Mouse (Mus musculus): ENCODE results near the gene Prlh.

Gene Prlh

DNA sequence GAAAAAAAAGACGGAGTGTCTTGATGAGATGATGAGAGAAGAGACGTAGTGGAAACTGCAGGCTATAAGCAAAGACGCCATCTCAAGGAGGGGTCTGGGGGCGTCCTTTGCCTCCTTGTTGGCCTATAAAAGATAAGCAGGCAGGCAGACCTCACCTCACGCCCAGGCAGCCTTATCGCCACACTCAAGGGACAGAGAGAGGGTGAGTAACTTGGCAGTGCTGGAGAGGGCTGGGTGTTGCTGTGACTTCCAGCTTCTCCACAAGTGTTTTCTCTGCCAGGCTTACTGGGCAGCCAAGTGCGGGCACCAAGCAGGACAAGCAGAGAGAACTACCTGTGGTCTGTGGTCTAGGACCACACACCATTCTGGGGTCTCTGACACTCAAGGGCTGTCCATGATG lies 1.2 kb upstream of the Prlh start:
- ATAC-seq (ENCODE audit: insufficient number of reproducible peaks, low FRiP score, low TSS enrichment), result no peak

DNA sequence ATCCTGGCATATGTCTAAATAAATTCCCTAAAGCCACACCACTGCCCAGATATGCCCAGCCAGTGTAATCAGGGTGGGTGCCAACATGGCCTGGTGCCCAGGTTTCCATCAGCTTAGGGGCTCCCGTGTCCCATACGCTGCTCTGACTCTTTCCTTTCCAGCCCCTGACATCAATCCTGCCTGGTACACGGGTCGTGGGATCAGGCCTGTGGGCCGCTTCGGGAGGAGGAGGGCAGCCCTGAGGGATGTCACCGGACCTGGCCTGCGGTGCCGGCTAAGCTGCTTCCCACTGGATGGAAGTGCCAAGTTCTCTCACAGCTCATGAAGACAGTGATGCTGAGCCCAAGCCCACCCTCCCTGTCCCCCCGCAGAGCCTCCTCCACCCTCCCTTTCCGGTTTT lies 780 bp downstream of the Prlh start:
- no peak for ATAC-seq (ENCODE audit: insufficient number of reproducible peaks, low FRiP score, low TSS enrichment)

DNA sequence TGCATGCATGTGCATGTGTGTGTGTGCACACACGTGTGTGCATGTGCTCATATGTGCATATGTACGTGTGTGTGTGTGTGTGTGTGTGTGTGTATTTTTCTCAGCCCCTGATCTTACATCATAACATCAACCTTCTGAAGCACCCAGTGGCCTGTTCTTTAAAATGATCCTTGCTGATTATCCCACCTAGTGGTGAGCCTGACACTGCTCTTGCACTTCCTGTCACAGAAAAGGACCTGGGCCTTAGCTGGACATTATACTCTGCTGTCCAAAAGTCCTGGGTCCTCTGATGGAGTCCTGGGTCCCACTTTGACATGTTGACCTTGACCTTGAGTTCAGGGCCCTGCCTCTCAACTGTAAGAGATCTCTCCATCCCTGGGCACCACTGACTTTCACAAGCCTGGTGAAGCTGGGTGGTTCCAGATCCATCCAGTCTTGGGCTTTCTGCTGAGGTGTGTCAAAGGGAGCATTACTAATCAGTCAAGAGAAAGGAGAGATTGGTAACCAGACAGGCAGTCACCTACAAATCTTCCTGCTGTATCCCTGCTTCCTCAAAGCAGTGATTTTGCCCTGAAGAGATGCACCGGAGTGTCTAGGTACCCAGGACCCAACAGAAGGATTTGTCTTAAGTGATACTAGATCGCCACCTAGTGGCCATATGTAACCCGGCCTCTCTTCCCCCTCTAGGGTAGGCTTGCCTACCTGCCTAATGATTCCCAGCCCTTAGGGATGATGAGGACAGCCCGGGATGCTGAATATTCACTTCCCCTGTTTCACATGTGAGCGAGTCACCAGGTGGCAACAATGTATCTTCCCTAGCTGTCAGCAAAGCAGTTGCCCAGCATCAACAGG lies 3.6 kb downstream of the Prlh start:
- peak; percentile 72 for ATAC-seq (ENCODE audit: insufficient number of reproducible peaks, low FRiP score, low TSS enrichment)

DNA sequence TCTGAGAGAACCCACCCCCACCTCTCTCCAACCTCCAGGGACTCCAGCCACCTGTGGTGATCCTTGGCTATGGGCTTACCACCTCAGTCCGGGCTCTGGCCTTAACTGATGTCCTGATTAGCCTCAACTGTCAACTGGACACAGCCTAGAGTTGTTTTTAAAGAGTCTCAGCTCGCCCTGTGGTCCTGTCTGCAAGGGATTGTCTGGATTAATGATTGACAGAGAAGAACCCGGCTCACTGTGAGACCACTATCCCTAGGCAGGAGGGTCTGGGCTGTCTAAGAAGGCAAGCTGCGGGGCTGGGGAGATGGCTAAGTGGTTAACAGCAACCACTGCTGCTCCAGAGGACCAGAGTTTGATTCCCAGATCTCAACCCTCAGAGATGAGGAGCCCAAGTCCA lies 9.6 kb downstream of the Prlh start:
- no peak for ATAC-seq (ENCODE audit: insufficient number of reproducible peaks, low FRiP score, low TSS enrichment)

DNA sequence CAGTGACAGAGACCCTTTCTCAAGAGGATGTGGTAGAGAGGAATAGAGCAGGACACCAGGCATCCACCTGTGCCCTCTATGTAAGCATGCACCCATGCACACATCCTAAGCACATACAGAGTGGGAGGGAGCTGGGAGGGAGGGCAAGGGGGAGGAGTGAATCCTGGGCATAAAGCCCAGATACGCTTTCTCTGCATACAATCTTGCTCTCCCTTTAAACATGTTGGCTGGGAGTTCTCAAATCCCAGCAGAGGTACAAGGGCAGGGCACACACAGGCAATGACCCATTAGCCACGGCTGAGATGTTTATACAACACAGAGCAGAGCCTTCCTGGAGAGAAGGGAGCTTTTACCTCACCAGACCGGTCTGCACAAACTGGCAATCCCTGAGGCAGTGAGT lies 10.1 kb downstream of the Prlh start:
- ATAC-seq (ENCODE audit: insufficient number of reproducible peaks, low FRiP score, low TSS enrichment), result no peak

DNA sequence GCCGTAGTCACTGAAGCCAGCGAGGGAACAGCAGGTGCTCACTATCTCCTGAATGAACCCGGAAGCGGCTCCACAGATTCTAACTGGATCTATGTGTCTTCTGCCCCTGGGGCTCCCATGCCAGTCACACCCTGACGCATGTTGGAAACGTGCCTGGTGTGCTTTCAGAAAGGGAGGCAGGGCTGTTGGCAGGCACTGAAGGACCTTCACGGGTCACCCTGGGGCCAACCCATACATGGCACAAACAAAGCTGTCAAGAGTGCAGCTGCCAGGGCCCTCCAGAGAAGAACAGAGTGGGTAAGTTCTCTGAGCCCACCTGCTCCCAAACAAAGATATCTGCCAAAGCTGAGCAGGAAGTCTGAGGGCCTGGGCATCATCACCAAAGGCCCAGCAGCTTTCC lies 14.7 kb downstream of the Prlh start:
- no peak for ATAC-seq (ENCODE audit: insufficient number of reproducible peaks, low FRiP score, low TSS enrichment)

DNA sequence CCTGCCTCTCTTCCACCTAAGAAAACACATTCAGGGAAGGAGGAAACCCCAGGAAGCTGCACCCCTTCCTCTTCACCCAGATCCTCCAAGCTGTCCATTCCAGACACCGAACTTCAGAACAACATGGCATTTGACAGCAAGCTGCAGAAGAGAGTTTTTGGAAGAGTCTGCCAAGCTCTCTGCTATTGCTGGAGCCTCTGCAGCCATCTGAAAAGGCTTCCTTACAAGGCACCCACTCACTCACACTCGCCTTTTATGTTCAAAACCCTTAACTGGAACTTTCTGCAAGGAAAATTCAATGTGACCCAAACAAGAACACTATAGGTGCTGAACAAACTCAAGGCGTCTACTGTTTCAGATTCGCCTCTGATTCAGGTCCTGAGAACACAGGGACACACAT lies 15.7 kb downstream of the Prlh start:
- no peak for ATAC-seq (ENCODE audit: insufficient number of reproducible peaks, low FRiP score, low TSS enrichment)

DNA sequence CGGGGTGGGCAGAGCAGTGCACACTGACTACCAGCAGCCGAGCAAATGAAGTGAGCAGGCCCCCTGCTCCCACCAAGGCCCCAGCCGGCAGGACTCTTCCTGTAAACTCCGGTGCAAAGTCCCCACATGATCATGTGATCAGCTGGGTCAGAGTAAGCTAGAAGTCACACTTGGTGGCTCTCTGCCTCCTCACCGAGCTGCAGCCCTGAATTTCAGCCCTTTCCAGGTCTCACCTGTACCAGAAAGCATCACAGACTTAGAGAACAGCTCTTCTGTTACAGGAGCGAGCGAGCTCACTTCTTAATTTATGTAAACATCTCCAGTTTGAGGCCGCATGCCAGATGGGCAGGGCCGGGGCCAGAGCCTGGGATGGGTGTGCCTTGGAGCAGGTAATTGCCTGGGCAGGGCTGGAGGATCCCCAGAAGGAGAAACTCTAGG lies 16.5 kb downstream of the Prlh start, which contains the start of gene Rab17:
Gene Rab17 (minus strand): TSS at position 315 of the 438 bp plus-strand sequence.
- no peak for ATAC-seq (ENCODE audit: insufficient number of reproducible peaks, low FRiP score, low TSS enrichment)

DNA sequence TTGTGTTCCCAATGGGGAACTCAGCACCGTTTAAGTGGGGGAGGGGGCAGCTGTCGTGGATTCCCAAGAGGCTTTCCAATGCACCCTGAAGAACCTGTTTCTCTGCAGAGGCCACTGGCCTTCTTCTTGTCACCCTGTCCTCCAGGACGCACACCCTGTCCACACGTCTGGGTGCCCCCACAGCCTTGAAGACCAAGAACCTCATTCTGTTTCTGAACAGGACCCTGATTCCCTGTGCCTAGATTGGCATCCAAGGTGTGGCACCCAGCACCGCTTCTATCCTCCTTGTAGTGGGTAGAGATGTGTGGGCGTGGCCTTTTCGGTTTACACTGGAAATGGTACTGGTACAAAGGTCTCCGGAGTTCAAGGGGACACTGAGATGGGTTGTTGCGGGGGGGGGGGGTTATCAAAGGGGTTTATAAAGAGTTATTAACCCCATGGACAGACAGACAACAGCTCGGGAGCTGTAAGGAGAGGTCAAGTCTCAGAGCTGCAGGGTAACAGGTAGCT lies 17.0 kb downstream of the Prlh start:
- ATAC-seq (ENCODE audit: insufficient number of reproducible peaks, low FRiP score, low TSS enrichment), result no peak

DNA sequence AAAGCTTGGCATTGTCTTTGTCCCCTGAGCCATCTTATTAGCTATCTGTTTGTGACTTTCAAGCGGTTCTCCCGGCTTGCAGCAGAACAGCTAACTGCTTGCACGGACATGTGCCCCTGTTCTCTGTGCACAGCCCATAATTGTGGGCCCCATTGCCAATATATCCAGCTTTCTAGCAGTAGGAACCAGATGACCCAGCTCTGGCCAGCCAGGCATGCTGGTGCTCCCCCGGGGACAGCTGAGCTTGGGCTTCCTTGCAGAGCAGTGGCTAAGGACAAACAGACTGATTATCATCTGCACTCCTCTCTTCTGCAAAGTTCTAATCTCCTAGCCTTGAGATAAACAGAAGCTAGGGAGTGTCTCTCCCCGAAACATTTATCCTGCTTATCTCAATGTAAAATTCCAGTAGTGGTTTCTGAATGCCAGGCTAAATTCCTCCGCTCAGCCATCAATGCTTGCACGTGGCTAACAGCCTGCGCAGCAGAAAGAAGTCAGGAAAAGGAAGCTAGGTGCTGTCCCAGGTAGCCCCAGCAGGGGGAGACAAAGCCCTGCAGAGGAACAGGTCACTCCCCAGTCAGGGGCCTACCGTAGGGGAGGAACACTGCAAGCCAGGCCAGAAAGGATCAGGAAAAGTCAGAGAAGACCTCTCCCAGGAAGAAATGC lies 20.1 kb downstream of the Prlh start:
- ATAC-seq (ENCODE audit: insufficient number of reproducible peaks, low FRiP score, low TSS enrichment), result peak; percentile 53

DNA sequence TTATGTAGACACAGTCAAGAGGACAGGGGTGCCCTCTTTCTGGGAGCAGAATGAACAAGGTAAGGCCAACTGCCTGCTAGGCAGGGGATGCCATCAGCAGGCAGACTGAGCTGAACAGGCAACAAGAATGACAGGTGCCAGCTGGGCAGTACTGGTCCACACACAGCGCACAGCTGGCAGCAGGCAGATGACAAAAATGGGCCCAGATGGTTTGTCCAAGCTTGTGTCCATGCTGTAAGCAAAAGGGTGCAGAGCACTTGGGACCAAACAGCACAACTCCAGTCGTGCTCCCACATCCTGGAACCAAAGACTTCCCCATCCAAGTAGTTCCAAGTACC lies 20.6 kb downstream of the Prlh start:
- peak; percentile 18; the same call in 1 of the 2 replicates for ATAC-seq (ENCODE audit: insufficient number of reproducible peaks, low FRiP score, low TSS enrichment)

DNA sequence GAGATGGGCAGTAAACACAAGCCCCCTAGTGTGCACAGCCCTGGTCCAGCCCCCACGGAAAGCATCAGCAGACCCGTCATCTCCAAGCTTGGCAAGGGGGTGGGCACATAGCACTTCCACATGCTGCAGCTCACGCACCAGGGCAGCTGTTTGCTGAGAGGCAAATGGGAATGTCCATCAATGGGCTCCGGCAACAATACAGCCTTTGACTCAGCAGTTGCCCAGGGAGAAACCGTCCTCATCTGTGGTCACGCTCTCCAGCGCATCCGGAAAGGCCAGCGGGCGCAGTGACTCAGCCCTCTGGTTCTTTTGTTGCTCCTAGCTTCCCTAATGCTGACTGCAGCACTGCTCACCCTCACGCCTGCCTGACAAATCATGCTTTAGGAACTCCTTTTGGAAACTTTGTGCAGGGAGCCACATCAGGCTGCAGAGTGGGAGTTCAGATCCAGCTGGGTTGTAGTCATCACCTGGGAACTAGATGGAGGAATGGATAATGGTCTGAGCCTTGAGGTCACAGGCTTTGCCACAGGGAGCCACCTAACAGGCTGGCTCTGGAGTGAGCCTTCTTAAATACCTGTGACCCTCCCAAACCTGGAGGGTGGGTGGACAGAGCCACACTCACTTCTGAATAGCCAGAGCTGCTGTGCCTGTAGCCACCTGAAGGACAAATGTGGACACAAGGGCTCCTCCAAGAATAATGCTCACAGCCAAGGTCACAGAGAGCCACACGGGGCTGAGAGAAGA lies 22.2 kb downstream of the Prlh start:
- no peak for ATAC-seq (ENCODE audit: insufficient number of reproducible peaks, low FRiP score, low TSS enrichment)

DNA sequence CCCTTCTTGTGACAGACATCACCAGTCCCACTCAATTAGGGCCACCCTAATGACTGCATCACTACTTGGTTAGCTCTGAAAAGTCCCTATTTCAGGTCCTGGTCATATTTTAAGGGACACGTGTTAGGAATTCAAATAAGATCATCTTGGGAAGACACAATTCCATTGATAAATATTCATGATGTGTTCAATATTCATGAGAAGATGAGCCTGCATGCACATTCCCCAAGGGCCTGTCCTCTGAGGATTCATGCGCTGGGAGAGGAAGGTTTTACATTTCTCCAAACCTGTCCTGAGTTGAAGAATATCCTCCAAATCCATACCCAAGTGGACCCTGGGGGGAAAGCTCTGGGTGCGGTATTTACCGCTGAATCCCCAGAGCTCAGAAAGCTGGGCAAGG lies 23.1 kb downstream of the Prlh start:
- no peak for ATAC-seq (ENCODE audit: insufficient number of reproducible peaks, low FRiP score, low TSS enrichment)

DNA sequence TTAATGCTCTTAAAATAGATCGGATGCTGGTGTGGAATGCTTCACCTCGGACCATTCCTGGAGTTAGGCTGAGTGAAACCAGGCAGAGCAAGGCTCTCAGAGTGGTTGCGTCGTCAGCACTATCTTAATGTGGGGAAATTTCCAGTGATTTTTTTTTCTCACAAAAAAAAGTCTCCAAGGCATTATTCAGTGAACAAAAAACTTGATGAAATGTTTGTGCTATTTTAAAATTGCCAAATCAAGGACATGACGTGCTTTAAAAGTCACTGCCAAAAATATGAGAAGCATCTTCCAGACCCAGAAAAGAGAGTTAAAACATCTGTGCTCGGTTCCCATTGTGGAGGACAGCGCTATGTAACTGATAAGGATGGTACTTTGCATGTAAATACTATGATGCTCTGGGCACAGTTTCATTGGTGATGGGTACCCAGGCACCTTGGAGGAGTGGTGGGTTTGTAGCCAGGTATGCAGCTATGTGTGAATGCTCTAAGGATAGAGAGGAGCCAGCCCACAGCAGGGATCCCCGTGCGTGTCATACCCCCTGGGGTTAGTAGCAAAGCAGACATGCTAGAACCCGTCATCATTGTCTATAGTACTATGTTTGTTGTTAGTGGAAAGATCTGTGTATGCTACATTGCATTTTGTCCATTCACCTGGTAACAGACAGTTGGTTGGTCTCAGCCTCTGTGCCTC lies 27.9 kb downstream of the Prlh start:
- ATAC-seq (ENCODE audit: insufficient number of reproducible peaks, low FRiP score, low TSS enrichment), result no peak

DNA sequence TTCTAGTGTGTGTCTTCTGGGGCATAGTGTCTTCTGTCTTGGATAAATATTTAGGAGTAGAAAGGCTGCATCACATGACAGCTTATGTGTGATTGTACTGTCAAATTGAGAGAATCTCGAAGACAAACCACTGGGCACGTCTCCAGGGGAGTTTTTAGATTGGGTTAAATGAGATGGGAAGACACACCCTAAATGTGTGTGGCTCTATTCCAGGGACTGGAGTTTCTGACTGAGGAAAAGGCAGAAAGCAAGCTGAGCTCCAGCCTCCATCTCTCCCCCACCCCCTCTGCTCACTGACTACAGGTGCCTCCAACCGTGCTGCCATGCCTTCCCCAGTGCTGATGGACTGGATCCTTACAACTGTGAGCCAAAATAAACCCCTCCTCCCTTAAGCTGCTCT lies 28.4 kb downstream of the Prlh start:
- no peak for ATAC-seq (ENCODE audit: insufficient number of reproducible peaks, low FRiP score, low TSS enrichment)

DNA sequence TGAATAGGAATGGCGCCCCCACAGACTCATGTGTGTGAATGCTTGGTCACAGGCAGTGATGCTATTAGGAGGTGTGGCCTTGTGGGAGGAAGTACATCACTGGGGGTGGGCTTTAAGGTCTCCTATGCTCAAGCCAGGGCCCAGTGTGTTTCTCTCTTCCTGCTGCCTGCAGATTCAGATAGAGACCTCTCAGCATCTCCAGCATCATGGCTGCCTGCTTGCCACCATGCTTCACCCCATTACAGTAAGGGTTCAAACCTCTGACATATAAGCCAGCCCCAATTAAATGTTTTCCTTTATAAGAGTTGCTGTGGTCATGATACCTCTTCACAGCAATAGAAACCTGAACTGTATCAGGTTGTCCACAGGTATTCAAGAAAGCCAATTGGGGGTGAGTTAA lies 43.0 kb downstream of the Prlh start:
- ATAC-seq (ENCODE audit: insufficient number of reproducible peaks, low FRiP score, low TSS enrichment), result no peak

DNA sequence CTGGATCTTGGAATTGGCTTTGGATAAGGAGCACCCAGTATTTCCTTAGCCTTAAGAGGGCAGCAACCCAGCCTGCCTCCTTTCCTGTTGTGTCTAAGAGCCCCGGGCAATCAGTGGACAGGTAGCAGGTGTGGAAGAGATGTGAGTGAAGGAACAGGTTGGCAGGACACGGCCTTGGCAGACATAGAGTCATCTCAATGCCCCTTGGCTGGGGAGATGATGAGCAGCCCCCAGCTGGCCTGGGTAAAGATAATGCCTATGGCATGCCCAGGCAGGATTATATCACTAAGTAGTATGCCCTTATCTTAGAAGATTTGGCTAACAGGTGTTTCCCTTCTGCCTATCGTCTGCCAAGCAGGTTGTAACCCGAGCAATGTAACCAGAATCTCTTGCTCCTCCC lies 44.2 kb downstream of the Prlh start:
- ATAC-seq (ENCODE audit: insufficient number of reproducible peaks, low FRiP score, low TSS enrichment), result no peak

DNA sequence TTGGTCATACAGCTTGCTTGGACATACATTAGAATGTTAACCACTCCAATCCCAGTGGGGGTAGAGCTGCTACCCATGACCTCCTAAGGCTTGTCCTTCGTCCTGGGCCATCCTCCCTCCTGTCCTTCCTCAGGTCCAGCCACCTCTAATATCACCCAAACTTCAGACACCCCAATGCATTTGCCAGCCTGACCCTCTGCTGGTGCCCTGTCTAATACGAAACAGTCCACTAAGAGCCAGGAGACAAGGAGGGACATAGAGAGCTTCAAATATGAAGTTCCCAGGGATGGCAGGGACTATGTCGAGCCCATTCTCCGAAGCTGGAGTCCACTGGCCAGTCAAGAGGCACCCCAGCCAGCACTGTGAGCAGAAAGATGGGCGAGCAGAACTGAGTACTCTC lies 44.7 kb downstream of the Prlh start:
- no peak for ATAC-seq (ENCODE audit: insufficient number of reproducible peaks, low FRiP score, low TSS enrichment)

DNA sequence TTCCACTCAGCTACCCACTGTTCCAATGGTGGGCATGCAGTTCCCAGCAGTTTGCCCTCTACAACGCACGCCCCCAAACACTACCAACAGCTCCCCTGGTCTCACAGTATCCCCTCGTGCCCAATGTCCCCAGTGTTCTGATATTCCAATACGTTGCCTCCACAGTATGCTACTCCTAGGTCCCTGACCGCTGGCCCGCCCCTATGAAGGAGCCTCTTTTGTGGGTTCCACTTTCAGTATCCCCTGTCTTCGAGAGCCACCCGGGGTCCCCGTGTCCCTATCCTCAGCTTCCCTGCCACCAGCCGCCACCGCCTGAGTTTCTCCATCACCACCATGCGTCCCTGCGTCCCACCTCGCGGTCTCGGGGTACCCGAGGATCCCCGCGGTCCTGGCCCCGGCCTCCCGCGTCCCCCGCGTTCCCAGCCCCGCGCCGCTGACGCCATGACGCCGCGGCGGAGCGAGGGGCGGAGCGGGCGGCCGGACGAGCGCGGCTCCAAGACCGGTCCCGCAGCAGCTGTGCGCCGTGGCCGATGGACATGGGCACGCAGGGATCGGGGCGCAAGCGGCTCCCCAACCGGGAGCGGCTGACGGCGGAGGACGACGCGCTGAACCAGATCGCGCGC lies 45.5 kb downstream of the Prlh start, which contains the start of gene Lrrfip1:
Gene Lrrfip1 (plus strand): TSS at position 470 of the 623 bp plus-strand sequence.
- ATAC-seq (ENCODE audit: insufficient number of reproducible peaks, low FRiP score, low TSS enrichment), result peak; percentile 70

All from cerebellum, adult (tissue).